Mouse (Mus musculus) adrenal gland, adult 2 months (tissue): ENCODE results near the gene Rbfox1. TPM values are rescaled to one million over a fixed set of nuclear protein-coding genes. Genes with fewer than 3 reads are reported as not detected.
A peak's percentile ranks its signal among the peaks of the same experiment; 100 is the strongest.

Source experiments
- DNase-seq: peaks from one replicate; pipeline ENCODE4 v3.0.0; 2021
- polyA plus RNA-seq: library from polyadenylated mRNA; depleted of rRNA; stranded (reverse); fragments of >200 nt; gene quantifications from 2 replicates; pipeline ENCODE4 v1.2.3, GENCODE M21; 2012
- total RNA-seq, 2 experiments: library from RNA; stranded (reverse); gene quantifications; 2 replicates each; pipeline ENCODE4 v1.2.3; 2021

Gene Rbfox1
- total and polyA plus RNA-seq, 3 experiments = 1.3 to 1.4 (median 1.4) TPM

- no peak for DNase-seq
These were observed 468.0 kb downstream of the Rbfox1 start for GRCm38 (mm10) chr16:6353191-6353590.

GRCm38 (mm10) chr16:6356931-6357330 lies 471.8 kb downstream of the Rbfox1 start:
- DNase-seq = no peak

GRCm38 (mm10) chr16:6365793-6366192 lies 480.6 kb downstream of the Rbfox1 start:
- DNase-seq = no peak

DNA sequence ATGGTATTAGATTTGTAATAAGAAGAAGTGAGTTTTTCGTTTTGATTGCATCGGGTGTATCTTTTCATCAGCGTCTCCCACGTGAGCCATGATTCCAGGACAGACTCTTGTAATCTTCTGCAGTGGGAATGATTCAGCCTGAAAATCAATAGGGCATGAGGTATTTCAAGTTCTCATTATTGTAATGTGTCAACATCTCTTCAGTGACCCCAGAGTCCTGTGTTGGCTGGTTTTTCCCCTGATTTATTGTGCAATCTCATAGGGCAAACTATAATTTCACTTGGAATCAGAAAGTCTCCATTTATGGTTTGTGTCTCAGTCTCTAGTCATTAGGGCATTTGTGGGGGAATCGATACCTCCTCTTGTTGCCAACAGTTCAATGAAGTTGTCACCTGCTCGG lies 481.5 kb downstream of the Rbfox1 start:
- no peak for DNase-seq

GRCm38 (mm10) chr16:6380924-6381323 lies 495.8 kb downstream of the Rbfox1 start:
- DNase-seq = no peak

DNA sequence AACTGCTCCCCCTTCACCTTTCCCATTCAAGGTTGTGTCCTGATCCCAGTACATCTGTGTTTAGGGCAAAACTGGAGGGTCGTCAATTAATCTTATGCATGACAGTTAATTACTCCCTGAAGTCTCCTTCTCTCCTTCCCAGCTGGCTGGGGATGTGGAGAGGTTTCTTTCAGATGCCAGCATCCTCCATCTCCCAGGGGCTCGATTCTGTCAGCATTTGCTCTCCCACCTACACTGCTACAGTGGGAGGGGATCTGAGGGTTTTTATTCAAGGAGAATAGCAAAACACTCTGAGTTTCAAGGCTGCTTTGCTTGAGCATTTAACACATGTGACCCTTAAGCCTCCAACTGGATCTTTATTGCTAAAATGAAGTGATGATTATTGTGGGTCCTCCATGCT lies 496.4 kb downstream of the Rbfox1 start:
- no peak for DNase-seq

- no peak for DNase-seq
These were observed 497.6 kb downstream of the Rbfox1 start for GRCm38 (mm10) chr16:6382712-6383111.

DNA sequence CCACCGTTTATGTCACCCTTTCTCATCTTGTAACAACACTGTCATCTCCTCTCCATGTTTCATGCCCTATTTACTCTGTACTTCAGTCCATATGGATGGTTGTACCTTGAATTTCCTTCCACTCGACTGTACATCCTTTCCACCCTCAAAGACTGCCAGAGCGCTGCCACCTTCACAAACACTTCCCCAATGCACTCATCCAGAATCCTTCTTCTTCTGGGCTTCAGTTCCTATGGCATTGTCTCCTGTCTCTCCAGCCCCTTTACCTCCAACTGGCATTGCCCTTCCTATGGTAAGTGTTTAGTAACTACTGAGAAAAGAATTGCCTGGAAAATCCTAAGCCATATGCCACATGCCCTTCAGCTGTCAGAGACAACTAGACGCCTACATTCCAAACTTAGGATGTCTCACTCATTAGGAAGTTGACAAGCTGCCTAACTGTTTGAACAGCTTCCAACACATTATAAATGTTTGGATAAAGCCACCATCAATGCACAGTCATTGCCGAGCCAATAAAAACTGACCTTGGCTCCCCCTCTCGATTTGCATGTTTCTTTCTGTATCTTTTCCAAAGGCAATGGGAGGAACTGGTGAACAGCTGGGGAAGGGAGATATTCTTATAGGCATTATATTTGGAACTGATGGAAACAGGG lies 505.2 kb downstream of the Rbfox1 start:
- DNase-seq = no peak

DNA sequence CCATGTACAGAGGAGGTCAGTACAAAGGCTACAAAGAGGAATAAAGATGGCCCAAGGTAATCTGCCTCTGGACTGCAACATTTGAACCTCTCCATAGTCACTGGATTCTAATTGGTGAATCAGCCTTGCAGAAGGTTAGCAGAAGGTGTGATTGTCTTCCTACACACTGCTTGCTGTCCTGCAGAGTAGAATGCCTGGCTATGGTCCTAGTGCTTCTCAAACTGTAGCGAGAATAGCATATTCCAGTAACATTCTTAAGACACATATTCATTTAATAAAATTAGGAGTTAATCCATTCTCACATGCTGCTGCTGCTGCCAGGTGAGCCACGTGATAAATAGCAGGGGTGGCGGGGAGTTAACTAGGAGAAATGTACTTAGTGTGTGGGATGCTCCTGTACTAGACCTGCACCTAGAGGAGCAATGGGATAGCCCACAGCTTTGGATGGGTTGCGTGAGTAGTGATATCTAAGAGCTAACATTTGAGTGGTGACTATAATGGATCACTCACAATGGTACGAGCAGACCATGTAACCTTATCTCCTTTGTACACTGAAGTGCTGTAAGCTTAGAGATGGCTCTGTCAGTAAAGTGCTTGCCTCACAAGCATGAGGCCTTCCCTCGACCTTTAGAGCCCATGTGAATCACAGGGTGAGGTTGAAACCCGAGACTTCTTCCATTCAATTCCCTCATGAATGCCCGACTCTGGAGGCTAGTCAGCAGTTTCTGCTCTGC lies 511.7 kb downstream of the Rbfox1 start:
- DNase-seq = no peak

DNA sequence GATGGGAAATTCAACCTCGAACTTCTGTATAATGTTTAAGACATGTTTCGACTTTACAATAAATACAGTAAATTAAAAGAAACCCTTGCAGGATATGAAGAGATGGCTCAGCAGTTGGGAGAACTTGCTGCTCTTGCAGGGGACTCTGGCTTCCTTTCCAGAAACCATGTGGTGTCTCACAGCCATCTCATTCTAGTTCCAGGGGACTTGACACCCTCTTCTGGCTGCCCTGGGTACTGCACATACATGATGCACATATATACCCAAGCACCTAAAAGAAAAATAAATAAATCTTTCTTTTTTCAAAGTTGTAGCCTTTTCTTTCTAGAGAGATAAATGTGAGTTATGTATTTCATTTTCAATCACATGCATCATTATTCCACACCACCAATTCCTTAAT lies 512.5 kb downstream of the Rbfox1 start:
- DNase-seq = no peak

DNA sequence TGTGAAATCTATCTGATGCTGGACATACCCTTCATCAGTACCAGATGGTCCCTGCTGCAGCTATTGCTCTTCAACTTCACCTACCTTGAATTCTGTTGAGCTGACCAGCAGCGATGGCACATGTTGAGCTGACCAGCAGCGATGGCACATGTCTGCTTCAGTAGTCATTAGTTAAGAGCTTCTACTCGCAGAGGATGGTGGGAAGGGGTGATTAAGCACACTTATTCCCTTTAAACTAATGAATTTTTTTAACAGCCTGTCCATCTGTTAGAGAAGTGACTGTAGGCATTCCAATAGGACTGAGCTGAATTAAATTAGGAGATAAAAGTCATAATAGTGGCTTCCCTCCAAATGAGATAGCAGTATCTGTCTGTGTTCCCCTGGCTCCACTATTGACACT lies 517.7 kb downstream of the Rbfox1 start:
- no peak for DNase-seq

DNA sequence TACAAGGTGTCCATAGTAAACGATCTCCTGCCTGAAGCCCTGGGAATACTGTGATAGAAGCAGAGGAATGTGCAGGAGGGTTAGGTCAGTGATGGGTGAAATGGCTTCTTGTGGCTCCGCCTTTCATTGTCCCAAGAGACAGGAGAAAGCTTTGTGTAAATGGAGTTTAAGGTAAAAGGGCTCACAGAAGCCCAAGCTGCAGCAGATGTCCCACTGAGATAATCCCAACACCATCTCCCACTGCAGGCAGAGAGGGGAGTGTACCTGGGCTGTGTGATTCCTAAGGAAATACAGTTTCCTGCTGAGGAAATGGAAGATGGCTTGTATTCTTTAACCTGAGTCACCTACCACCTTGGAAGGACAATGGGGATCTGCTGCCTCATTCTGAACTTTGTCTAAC lies 529.7 kb downstream of the Rbfox1 start:
- DNase-seq = no peak

DNA sequence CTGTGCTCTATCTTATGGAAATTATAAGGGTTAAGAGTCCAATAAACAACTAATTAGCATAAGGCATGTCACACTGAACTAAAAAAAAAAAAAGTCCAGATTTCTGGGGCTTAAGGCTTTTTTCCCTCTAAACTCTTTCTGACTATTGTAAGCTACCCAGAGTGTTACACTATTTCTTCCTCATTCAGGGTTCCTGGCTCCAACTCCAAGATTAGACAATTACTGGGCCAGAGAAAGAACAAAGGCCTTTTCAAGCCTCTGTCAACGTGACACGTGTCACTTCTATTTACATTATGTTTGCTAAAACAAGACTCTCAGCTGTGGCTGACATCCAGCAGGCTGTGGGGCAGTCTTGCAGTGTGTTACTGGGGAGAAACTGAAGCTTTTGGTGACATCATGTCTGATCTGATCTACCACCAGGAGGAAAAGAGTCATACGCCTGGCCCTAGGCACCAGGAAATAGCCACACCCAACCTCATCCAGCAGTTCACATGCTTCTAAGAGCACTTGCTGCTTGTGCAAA lies 536.5 kb downstream of the Rbfox1 start:
- DNase-seq = no peak

DNA sequence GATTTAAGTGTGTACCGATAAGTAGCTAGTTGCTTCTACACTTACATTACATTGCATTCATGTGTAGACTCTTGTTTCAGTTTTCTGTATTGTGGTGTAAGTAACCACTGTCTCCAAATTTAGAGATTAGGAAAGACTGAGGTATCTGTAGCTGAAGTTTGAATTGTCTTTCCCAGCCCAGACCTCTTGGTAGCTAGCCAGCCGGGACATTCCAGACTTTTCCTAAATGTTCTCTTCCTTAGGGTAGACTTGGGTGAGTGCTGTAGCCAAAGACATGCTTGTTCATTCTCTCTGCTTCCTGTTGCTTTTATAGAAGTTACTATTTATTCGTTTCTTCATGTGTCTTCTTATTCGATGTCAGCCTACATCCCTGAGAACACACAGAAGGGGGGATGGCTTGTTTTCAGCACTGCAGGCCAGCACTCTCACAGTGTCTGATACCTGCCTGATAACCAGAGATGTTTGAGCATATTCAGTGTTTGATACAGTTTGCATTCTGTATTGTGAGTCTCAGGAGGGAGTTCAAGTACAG lies 538.8 kb downstream of the Rbfox1 start:
- DNase-seq = no peak

- no peak for DNase-seq
These were observed 539.6 kb downstream of the Rbfox1 start for GRCm38 (mm10) chr16:6424738-6425137.

- DNase-seq = no peak
These were observed 542.4 kb downstream of the Rbfox1 start for GRCm38 (mm10) chr16:6427292-6428281.

DNA sequence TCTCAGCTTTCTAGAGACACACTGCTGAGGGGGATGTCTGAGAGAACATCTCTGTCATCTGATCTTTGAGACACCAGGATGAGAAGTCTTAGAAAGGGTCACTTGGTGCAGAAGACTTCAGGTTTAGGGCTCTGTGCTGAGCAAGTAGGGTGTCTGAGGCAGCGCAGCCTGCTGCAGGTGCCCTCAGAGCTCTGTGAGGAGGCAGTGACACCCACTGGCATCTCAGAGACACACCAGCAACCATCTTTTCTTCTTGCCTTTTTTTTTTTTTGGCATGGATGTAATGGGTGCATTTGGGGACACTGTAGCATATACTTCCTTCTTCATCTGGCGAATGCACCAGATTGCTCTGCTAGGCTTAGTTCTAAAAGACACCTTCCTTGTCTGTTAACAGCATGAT lies 545.8 kb downstream of the Rbfox1 start:
- no peak for DNase-seq

- no peak for DNase-seq
These were observed 551.3 kb downstream of the Rbfox1 start for GRCm38 (mm10) chr16:6436445-6436844.

- no peak for DNase-seq
These were observed 563.1 kb downstream of the Rbfox1 start for GRCm38 (mm10) chr16:6448250-6448649.

DNA sequence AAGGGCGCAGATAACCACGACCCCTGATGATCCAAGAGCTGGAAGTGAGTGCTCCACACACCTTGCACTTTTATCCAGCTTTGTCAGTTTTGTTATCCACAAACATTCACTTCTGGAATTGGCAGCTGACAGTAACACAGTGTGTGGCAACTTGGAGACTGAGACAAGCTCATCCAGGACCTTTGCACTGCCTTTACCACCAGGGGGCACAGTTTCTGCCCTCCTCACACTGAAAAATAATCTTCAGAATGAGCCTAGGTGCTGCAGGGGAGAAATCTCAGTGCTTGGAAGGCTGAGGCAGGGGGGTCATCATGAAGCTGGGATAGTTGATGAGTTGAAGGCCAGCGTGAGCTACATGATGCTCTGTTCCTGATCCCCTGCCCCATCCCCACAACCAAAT lies 570.2 kb downstream of the Rbfox1 start:
- DNase-seq = peak; percentile 4

- DNase-seq = no peak
These were observed 594.0 kb downstream of the Rbfox1 start for GRCm38 (mm10) chr16:6479094-6479590.
